Mouse (Mus musculus) neutrophil, adult 65 days (primary cell): ENCODE data around the gene Bicc1. TPM values are rescaled to one million over a fixed set of nuclear protein-coding genes. Genes with fewer than 3 reads are reported as not detected.

Experiments used
- total RNA-seq: library from RNA; stranded (reverse); gene quantifications from 2 replicates; pipeline ENCODE4 v1.2.4, GENCODE M21; 2023

Gene Bicc1
- total RNA-seq, result not detected in 2 replicates

GRCm38 (mm10) chr10:71159676-71160235 lies at the start of gene Bicc1:
Bicc1 (minus strand) TSS chr10:71159700.

Other genes starting within 250 kb of the Bicc1 start
- 12.4 and 13.4 TPM in 2 replicates for gene Tfam, start 78.6 kb upstream of the Bicc1 start, total RNA-seq
- 11.7 TPM in 2 replicates for gene Ube2d1, start 125.6 kb upstream of the Bicc1 start, total RNA-seq
- gene Cisd1, start 185.3 kb upstream of the Bicc1 start, total RNA-seq, result 9.7 and 10.3 TPM in 2 replicates
- 54.0 and 70.6 TPM in 2 replicates for gene Ipmk, start 188.1 kb upstream of the Bicc1 start, total RNA-seq